Mouse (Mus musculus): ENCODE measurements at regions not wholly inside any gene's neighbourhood (a gene's known extent, or its start where the extent isn't known, plus 50 kb on each side); places are given as distances from the start of the nearest gene placed in this dataset.

GRCm38 (mm10) chr1:190051903-190052302 lies 118.6 kb downstream of the Prox1 start:
- TF ChIP-seq POLR2A (IDR thresholded peaks at IDR 0.05; ENCODE audit: insufficient read depth, low read depth, low read length) (no peak), EP300 (IDR thresholded peaks at IDR 0.05; ENCODE audit: insufficient read depth, low read depth, low read length) (no peak), CTCF (IDR thresholded peaks at IDR 0.05) (no peak)
